Mouse (Mus musculus): ENCODE measurements around the gene Spata22.

The Spata22 gene

GRCm38 (mm10) chr11:73329442-73329841, at the start of gene Spata22, which contains the start of the genes Aspa and Gm49340:
Spata22 (plus strand) TSS chr11:73329741.
Aspa (minus strand) TSS chr11:73329596.
Gm49340 (plus strand) TSS chr11:73329741.
- H3K4me1 ChIP-seq (replicated peaks; ENCODE audit: low read depth, low read length) = peaks cover 11% of the 10 kb centered on the region
- 0 out of 2 replicates have a peak within 1 kb of the TSS, but pooled peaks have one; percentile 7 for H3K4me3 ChIP-seq (replicated peaks; ENCODE audit: low read length)
- peaks cover 24% of the 10 kb centered on the region for H3K27me3 ChIP-seq (ENCODE audit: insufficient read depth, low read length)
- no peaks in the 10 kb centered on the region for H3K36me3 ChIP-seq (ENCODE audit: insufficient read depth, low read length)
- H3K9me3 ChIP-seq (ENCODE audit: low read length) = peaks cover 13% of the 10 kb centered on the region; the same call in 1 of the 2 replicates
- TF ChIP-seq NANOG (IDR thresholded peaks at IDR 0.05; ENCODE audit: borderline replicate concordance, low read length) = no peak
- TF ChIP-seq POU5F1 (IDR thresholded peaks at IDR 0.05; ENCODE audit: borderline replicate concordance, low read length) = no peak
- no peak for TF ChIP-seq CTCF (conservative IDR thresholded peaks at IDR 0.05; ENCODE audit: low read length)

GRCm38 (mm10) chr11:73280710-73281109, 48.8 kb upstream of the Spata22 start:
- no peaks in the 10 kb centered on the region for H3K9me3 ChIP-seq (ENCODE audit: low read length)
- no peaks in the 10 kb centered on the region for H3K36me3 ChIP-seq (ENCODE audit: insufficient read depth, low read length)
- peaks cover 27% of the 10 kb centered on the region; the same call in 1 of the 2 replicates for H3K27me3 ChIP-seq (ENCODE audit: insufficient read depth, low read length)
- TF ChIP-seq NANOG (IDR thresholded peaks at IDR 0.05; ENCODE audit: borderline replicate concordance, low read length) = no peak
- no peak for TF ChIP-seq CTCF (conservative IDR thresholded peaks at IDR 0.05; ENCODE audit: low read length)
- no peak for TF ChIP-seq POU5F1 (IDR thresholded peaks at IDR 0.05; ENCODE audit: borderline replicate concordance, low read length)
- no peak overlapping the region for H3K4me3 ChIP-seq (replicated peaks; ENCODE audit: low read length)
- H3K4me1 ChIP-seq (replicated peaks; ENCODE audit: low read depth, low read length) = no peaks in the 10 kb centered on the region; the same call in 1 of the 2 replicates

- TF ChIP-seq CTCF (conservative IDR thresholded peaks at IDR 0.05; ENCODE audit: low read length) = peak; percentile 10; the same call in 1 of the 2 replicates
- TF ChIP-seq POU5F1 (IDR thresholded peaks at IDR 0.05; ENCODE audit: borderline replicate concordance, low read length) = no peak
- no peak for TF ChIP-seq NANOG (IDR thresholded peaks at IDR 0.05; ENCODE audit: borderline replicate concordance, low read length)
- no peaks in the 10 kb centered on the region for H3K9me3 ChIP-seq (ENCODE audit: low read length)
- H3K4me3 ChIP-seq (replicated peaks; ENCODE audit: low read length) = peak overlapping the region; percentile 60
- peaks cover 36% of the 10 kb centered on the region for H3K27me3 ChIP-seq (ENCODE audit: insufficient read depth, low read length)
- H3K36me3 ChIP-seq (ENCODE audit: insufficient read depth, low read length) = no peaks in the 10 kb centered on the region
- H3K4me1 ChIP-seq (replicated peaks; ENCODE audit: low read depth, low read length) = no peaks in the 10 kb centered on the region; the same call in 1 of the 2 replicates
Observed at GRCm38 (mm10) chr11:73281528-73282027, 48.0 kb upstream of the Spata22 start.

- TF ChIP-seq CTCF (conservative IDR thresholded peaks at IDR 0.05; ENCODE audit: low read length) = no peak
- Histone ChIP-seq H3K4me1 (replicated peaks; ENCODE audit: low read depth, low read length) (no peaks in the 10 kb centered on the region; the same call in 1 of the 2 replicates), H3K9me3 (ENCODE audit: low read length) (no peaks in the 10 kb centered on the region), H3K4me3 (replicated peaks; ENCODE audit: low read length) (no peak overlapping the region), H3K36me3 (ENCODE audit: insufficient read depth, low read length) (no peaks in the 10 kb centered on the region), H3K27me3 (ENCODE audit: insufficient read depth, low read length) (peaks cover 37% of the 10 kb centered on the region)
Observed at GRCm38 (mm10) chr11:73283369-73283768, 46.2 kb upstream of the Spata22 start.

DNA sequence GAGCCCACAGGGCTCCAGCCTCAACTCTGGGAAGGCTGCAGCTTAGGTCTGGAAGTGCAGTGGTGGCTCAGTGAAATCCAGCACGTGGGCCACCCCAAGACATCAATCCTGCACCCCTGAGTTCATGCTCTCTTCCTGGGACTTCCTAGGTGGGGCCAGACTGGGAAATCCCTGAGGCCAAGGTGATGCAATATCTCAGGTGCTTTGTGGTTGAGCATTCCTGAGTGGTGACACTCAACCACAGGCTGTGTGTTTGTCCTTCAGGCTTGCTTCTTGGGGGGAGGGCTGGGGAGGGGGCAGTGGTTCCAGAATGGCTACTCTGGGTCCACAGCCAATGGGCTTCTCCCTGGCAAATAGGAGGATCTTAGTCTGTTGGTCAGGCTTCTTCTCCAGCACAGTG, 45.6 kb upstream of the Spata22 start:
- H3K4me1 ChIP-seq (replicated peaks; ENCODE audit: low read depth, low read length) = no peaks in the 10 kb centered on the region; the same call in 1 of the 2 replicates
- H3K27me3 ChIP-seq (ENCODE audit: insufficient read depth, low read length) = peaks cover 35% of the 10 kb centered on the region
- H3K36me3 ChIP-seq (ENCODE audit: insufficient read depth, low read length) = no peaks in the 10 kb centered on the region
- H3K4me3 ChIP-seq (replicated peaks; ENCODE audit: low read length) = no peak overlapping the region
- TF ChIP-seq POU5F1 (IDR thresholded peaks at IDR 0.05; ENCODE audit: borderline replicate concordance, low read length) = no peak
- TF ChIP-seq NANOG (IDR thresholded peaks at IDR 0.05; ENCODE audit: borderline replicate concordance, low read length) = no peak
- no peak for TF ChIP-seq CTCF (conservative IDR thresholded peaks at IDR 0.05; ENCODE audit: low read length)
- no peaks in the 10 kb centered on the region for H3K9me3 ChIP-seq (ENCODE audit: low read length)

DNA sequence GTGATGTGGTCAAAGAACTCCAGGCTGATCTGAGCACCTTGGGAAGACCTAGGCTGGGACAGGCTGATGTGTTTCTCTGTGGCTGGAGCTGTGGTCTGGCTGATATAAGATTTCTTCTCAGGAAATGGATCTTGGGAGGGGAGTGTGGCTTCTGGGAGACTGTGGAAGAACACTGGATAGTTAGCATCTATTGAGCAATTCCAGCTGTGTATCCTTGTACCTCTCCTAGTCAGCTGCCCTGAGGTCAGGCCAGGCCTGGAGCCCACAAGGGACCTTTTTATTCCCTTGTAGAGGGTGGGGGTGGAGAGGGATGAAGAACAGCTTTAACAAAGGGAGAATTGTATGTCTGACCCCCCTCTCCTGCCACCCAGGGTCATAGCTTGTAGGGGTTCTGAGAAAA, 45.2 kb upstream of the Spata22 start:
- Histone ChIP-seq H3K27me3 (ENCODE audit: insufficient read depth, low read length) (peaks cover 35% of the 10 kb centered on the region), H3K36me3 (ENCODE audit: insufficient read depth, low read length) (no peaks in the 10 kb centered on the region), H3K4me1 (replicated peaks; ENCODE audit: low read depth, low read length) (no peaks in the 10 kb centered on the region; the same call in 1 of the 2 replicates), H3K4me3 (replicated peaks; ENCODE audit: low read length) (no peak overlapping the region), H3K9me3 (ENCODE audit: low read length) (no peaks in the 10 kb centered on the region)
- no peak for TF ChIP-seq CTCF (conservative IDR thresholded peaks at IDR 0.05; ENCODE audit: low read length)

GRCm38 (mm10) chr11:73289621-73290020, 39.9 kb upstream of the Spata22 start:
- Histone ChIP-seq H3K4me1 (replicated peaks; ENCODE audit: low read depth, low read length) (no peaks in the 10 kb centered on the region), H3K9me3 (ENCODE audit: low read length) (no peaks in the 10 kb centered on the region), H3K27me3 (ENCODE audit: insufficient read depth, low read length) (peaks cover 19% of the 10 kb centered on the region), H3K36me3 (ENCODE audit: insufficient read depth, low read length) (no peaks in the 10 kb centered on the region), H3K4me3 (replicated peaks; ENCODE audit: low read length) (no peak overlapping the region)
- TF ChIP-seq POU5F1 (IDR thresholded peaks at IDR 0.05; ENCODE audit: borderline replicate concordance, low read length) (no peak), CTCF (conservative IDR thresholded peaks at IDR 0.05; ENCODE audit: low read length) (no peak), NANOG (IDR thresholded peaks at IDR 0.05; ENCODE audit: borderline replicate concordance, low read length) (no peak)

GRCm38 (mm10) chr11:73303123-73303522, 26.4 kb upstream of the Spata22 start:
- H3K4me3 ChIP-seq (replicated peaks; ENCODE audit: low read length) = no peak overlapping the region
- H3K4me1 ChIP-seq (replicated peaks; ENCODE audit: low read depth, low read length) = no peaks in the 10 kb centered on the region
- no peaks in the 10 kb centered on the region for H3K27me3 ChIP-seq (ENCODE audit: insufficient read depth, low read length)
- no peak for TF ChIP-seq POU5F1 (IDR thresholded peaks at IDR 0.05; ENCODE audit: borderline replicate concordance, low read length)
- TF ChIP-seq NANOG (IDR thresholded peaks at IDR 0.05; ENCODE audit: borderline replicate concordance, low read length) = no peak; the same call in 1 of the 2 replicates
- no peak for TF ChIP-seq CTCF (conservative IDR thresholded peaks at IDR 0.05; ENCODE audit: low read length)
- H3K36me3 ChIP-seq (ENCODE audit: insufficient read depth, low read length) = no peaks in the 10 kb centered on the region
- H3K9me3 ChIP-seq (ENCODE audit: low read length) = no peaks in the 10 kb centered on the region

DNA sequence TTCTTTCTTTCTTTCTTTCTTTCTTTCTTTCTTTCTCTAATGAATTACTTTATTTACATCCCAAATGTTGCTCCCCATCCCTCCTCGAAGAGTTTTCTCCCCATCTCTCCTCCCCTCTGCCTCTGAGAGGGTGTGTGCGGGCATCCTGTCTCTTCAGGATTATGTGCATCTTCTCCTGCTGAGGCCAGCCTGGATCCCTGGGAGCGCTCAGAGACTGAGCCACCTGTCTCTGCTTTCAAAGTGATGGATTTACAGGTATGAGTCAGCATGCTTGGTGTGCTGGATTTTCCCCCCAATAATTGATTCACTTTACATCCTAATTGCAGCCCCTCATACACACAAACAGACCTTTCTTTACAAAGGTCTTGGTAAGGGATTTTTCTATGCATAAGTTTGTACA, 13.6 kb upstream of the Spata22 start:
- Histone ChIP-seq H3K4me1 (replicated peaks; ENCODE audit: low read depth, low read length) (peaks cover 34% of the 10 kb centered on the region), H3K27me3 (ENCODE audit: insufficient read depth, low read length) (no peaks in the 10 kb centered on the region), H3K9me3 (ENCODE audit: low read length) (peaks cover 3% of the 10 kb centered on the region; the same call in 1 of the 2 replicates), H3K4me3 (replicated peaks; ENCODE audit: low read length) (no peak overlapping the region), H3K36me3 (ENCODE audit: insufficient read depth, low read length) (peaks cover 4% of the 10 kb centered on the region; the same call in 1 of the 2 replicates)
- TF ChIP-seq POU5F1 (IDR thresholded peaks at IDR 0.05; ENCODE audit: borderline replicate concordance, low read length) (no peak), CTCF (conservative IDR thresholded peaks at IDR 0.05; ENCODE audit: low read length) (no peak), NANOG (IDR thresholded peaks at IDR 0.05; ENCODE audit: borderline replicate concordance, low read length) (no peak)
